Mouse (Mus musculus) heart, embryonic 15.5 days (tissue): ENCODE data around the gene Tiprl. TPM values are rescaled to one million over a fixed set of nuclear protein-coding genes. Genes with fewer than 3 reads are reported as not detected.

ENCODE experiments used
- ATAC-seq: fragments of 200-750 bp; cut with Nextera tagmentation; replicated peaks from 2 replicates; pipeline ENCODE4 v1.8.0; 2017; ENCODE audit warnings: low read depth, moderate TSS enrichment; ENCODE audit not compliant: insufficient number of reproducible peaks, insufficient read depth, low FRiP score
- H3K27ac ChIP-seq: fragments of 300-500 bp; sonication (generic); 2 replicates; pipeline ENCODE4 v1.5.1; 2015; ENCODE audit warnings: mild to moderate bottlenecking, inconsistent platforms
- H3K27me3 ChIP-seq: fragments of 300-500 bp; sonication (generic); 2 replicates; pipeline ENCODE4 v1.6.1; 2015; ENCODE audit warnings: inconsistent platforms
- H3K36me3 ChIP-seq: fragments of 300-500 bp; sonication (generic); 2 replicates; pipeline ENCODE4 v1.6.1; 2015; ENCODE audit warnings: mild to moderate bottlenecking, inconsistent platforms
- H3K4me1 ChIP-seq: fragments of 300-500 bp; sonication (generic); replicated peaks from 2 replicates; pipeline ENCODE4 v1.6.1; 2015; ENCODE audit warnings: inconsistent platforms
- H3K4me2 ChIP-seq: fragments of 300-500 bp; sonication (generic); 2 replicates; pipeline ENCODE4 v1.6.1; 2015; ENCODE audit warnings: inconsistent platforms, mild to moderate bottlenecking, moderate library complexity
- H3K4me3 ChIP-seq: fragments of 300-500 bp; sonication (generic); 2 replicates; pipeline ENCODE4 v1.5.1; 2015; ENCODE audit warnings: mild to moderate bottlenecking, inconsistent platforms
- H3K9ac ChIP-seq: fragments of 300-500 bp; sonication (generic); 2 replicates; pipeline ENCODE4 v1.6.1; 2015; ENCODE audit warnings: mild to moderate bottlenecking, inconsistent platforms
- H3K9me3 ChIP-seq: fragments of 300-500 bp; sonication (generic); replicated peaks from 2 replicates; pipeline ENCODE4 v1.6.1; 2016; ENCODE audit warnings: inconsistent platforms
- WGBS: fragments of 180-500 bp; shearing (Covaris S2); methylation state at CpG from one replicate; pipeline ENCODE4 v1.1.7; 2015; ENCODE audit warnings: mixed read lengths; 5-methylcytosine and 5-hydroxymethylcytosine counted together
- polyA plus RNA-seq: library from polyadenylated mRNA; unstranded; fragments of >200 nt; fragmentation: Nextera tagmentation; extraction: Ambion mirVana; gene quantifications from 2 replicates; pipeline ENCODE4 v1.2.1, GENCODE M21; 2015

The Tiprl gene
- polyA plus RNA-seq, 1 experiment from 2014 or later: 86.6 TPM

- 66% methylated on average over 8 of the region's 8 CpGs for WGBS
Measured at GRCm38 (mm10) chr1:165200748-165201147, 36.0 kb downstream of the Tiprl start.

GRCm38 (mm10) chr1:165199639-165200038 lies 37.2 kb downstream of the Tiprl start:
- WGBS: 70% methylated on average over 3 of the region's 3 CpGs

More at GRCm38 (mm10) chr1:165200748-165201147, 36.0 kb downstream of the Tiprl start:
- Histone ChIP-seq H3K4me3 (no peak overlapping the region), H3K9me3 (no peaks in the 10 kb centered on the region), H3K36me3 (no peaks in the 10 kb centered on the region), H3K4me2 (no peak overlapping the region), H3K27ac (no peak overlapping the region), H3K9ac (no peak overlapping the region), H3K4me1 (no peaks in the 10 kb centered on the region), H3K27me3 (no peaks in the 10 kb centered on the region)
- no peak for ATAC-seq

GRCm38 (mm10) chr1:165198951-165199350 lies 37.8 kb downstream of the Tiprl start:
- Histone ChIP-seq H3K4me3 (no peak overlapping the region), H3K27ac (no peak overlapping the region), H3K36me3 (no peaks in the 10 kb centered on the region), H3K9me3 (no peaks in the 10 kb centered on the region), H3K4me2 (no peak overlapping the region), H3K4me1 (no peaks in the 10 kb centered on the region), H3K9ac (no peak overlapping the region), H3K27me3 (no peaks in the 10 kb centered on the region)
- no peak for ATAC-seq
- WGBS: 69% methylated on average over 1 of the region's 1 CpGs

More at GRCm38 (mm10) chr1:165199639-165200038, 37.2 kb downstream of the Tiprl start:
- ATAC-seq: no peak
- Histone ChIP-seq H3K27ac (no peak overlapping the region), H3K36me3 (no peaks in the 10 kb centered on the region), H3K9me3 (no peaks in the 10 kb centered on the region), H3K4me3 (no peak overlapping the region), H3K27me3 (no peaks in the 10 kb centered on the region), H3K4me2 (no peak overlapping the region), H3K4me1 (no peaks in the 10 kb centered on the region), H3K9ac (no peak overlapping the region)

GRCm38 (mm10) chr1:165197875-165198274 lies 38.9 kb downstream of the Tiprl start:
- ATAC-seq: no peak
- Histone ChIP-seq H3K4me1 (peaks cover 6% of the 10 kb centered on the region), H3K9ac (no peak overlapping the region), H3K27me3 (no peaks in the 10 kb centered on the region), H3K9me3 (no peaks in the 10 kb centered on the region), H3K36me3 (no peaks in the 10 kb centered on the region), H3K4me2 (0 out of 2 replicates have a peak overlapping the region, but pooled peaks have one; percentile 0), H3K27ac (0 out of 2 replicates have a peak overlapping the region, but pooled peaks have one; percentile 6), H3K4me3 (no peak overlapping the region)
- WGBS: 54% methylated on average over 3 of the region's 3 CpGs

- peaks cover 19% of the 10 kb centered on the region for H3K4me1 ChIP-seq
- H3K4me3 ChIP-seq: no peak overlapping the region
- H3K36me3 ChIP-seq: no peaks in the 10 kb centered on the region
- no peak overlapping the region for H3K27ac ChIP-seq
- H3K4me2 ChIP-seq: no peak overlapping the region
- ATAC-seq: no peak
- H3K9ac ChIP-seq: no peak overlapping the region
- H3K9me3 ChIP-seq: no peaks in the 10 kb centered on the region
- WGBS: 64% methylated on average over 3 of the region's 3 CpGs
- H3K27me3 ChIP-seq: no peaks in the 10 kb centered on the region
Measured at GRCm38 (mm10) chr1:165195396-165195960, 41.3 kb downstream of the Tiprl start.

GRCm38 (mm10) chr1:165194662-165195013 lies 42.2 kb downstream of the Tiprl start:
- Histone ChIP-seq H3K4me3 (peak overlapping the region; percentile 83), H3K4me2 (peak overlapping the region; percentile 91), H3K9ac (peak overlapping the region; percentile 90), H3K27ac (peak overlapping the region; percentile 92), H3K27me3 (no peaks in the 10 kb centered on the region), H3K9me3 (no peaks in the 10 kb centered on the region), H3K36me3 (no peaks in the 10 kb centered on the region), H3K4me1 (peaks cover 19% of the 10 kb centered on the region)
- 0 out of 2 replicates have a peak, but pooled peaks have one; percentile 1 for ATAC-seq
- 10% methylated on average over 5 of the region's 5 CpGs for WGBS

- WGBS: under 1% methylated on average over 69 of the region's 69 CpGs
- Histone ChIP-seq H3K27ac (peak within 1 kb of the TSS; percentile 92), H3K9ac (peak within 1 kb of the TSS; percentile 90), H3K4me3 (peak within 1 kb of the TSS; percentile 83), H3K36me3 (no peaks in the 10 kb centered on the region), H3K9me3 (no peaks in the 10 kb centered on the region), H3K4me1 (peaks cover 22% of the 10 kb centered on the region), H3K27me3 (no peaks in the 10 kb centered on the region), H3K4me2 (peak within 1 kb of the TSS; percentile 91)
- ATAC-seq: peak; percentile 92
Measured at GRCm38 (mm10) chr1:165193880-165194661, 42.7 kb downstream of the Tiprl start, which contains the start of gene Sft2d2. Gene Sft2d2, minus strand, starts transcription at chr1:165194438.

- H3K4me1 ChIP-seq: peaks cover 23% of the 10 kb centered on the region
- ATAC-seq: no peak
- H3K27ac ChIP-seq: peak overlapping the region; percentile 92
- H3K9ac ChIP-seq: peak overlapping the region; percentile 90
- peak overlapping the region; percentile 83 for H3K4me3 ChIP-seq
- H3K27me3 ChIP-seq: no peaks in the 10 kb centered on the region
- no peaks in the 10 kb centered on the region for H3K36me3 ChIP-seq
- no peaks in the 10 kb centered on the region for H3K9me3 ChIP-seq
- WGBS: 8% methylated on average over 7 of the region's 7 CpGs
- peak overlapping the region; percentile 91 for H3K4me2 ChIP-seq
Measured at GRCm38 (mm10) chr1:165193426-165193825, 43.4 kb downstream of the Tiprl start.

GRCm38 (mm10) chr1:165192714-165193264 lies 44.0 kb downstream of the Tiprl start:
- H3K4me2 ChIP-seq: peak overlapping the region; percentile 91
- H3K27ac ChIP-seq: peak overlapping the region; percentile 92; the same call in 1 of the 2 replicates
- no peaks in the 10 kb centered on the region for H3K27me3 ChIP-seq
- H3K9me3 ChIP-seq: no peaks in the 10 kb centered on the region
- WGBS: 47% methylated on average over 10 of the region's 10 CpGs
- H3K9ac ChIP-seq: 0 out of 2 replicates have a peak overlapping the region, but pooled peaks have one; percentile 90
- no peaks in the 10 kb centered on the region for H3K36me3 ChIP-seq
- ATAC-seq: no peak
- H3K4me3 ChIP-seq: peak overlapping the region; percentile 83
- peaks cover 23% of the 10 kb centered on the region for H3K4me1 ChIP-seq

GRCm38 (mm10) chr1:165192102-165192501 lies 44.7 kb downstream of the Tiprl start:
- H3K9me3 ChIP-seq: no peaks in the 10 kb centered on the region
- H3K36me3 ChIP-seq: no peaks in the 10 kb centered on the region
- no peak overlapping the region for H3K9ac ChIP-seq
- H3K4me1 ChIP-seq: peaks cover 27% of the 10 kb centered on the region
- no peak for ATAC-seq
- peak overlapping the region; percentile 83; the same call in 1 of the 2 replicates for H3K4me3 ChIP-seq
- peak overlapping the region; percentile 92 for H3K27ac ChIP-seq
- H3K4me2 ChIP-seq: peak overlapping the region; percentile 91
- 67% methylated on average over 4 of the region's 4 CpGs for WGBS
- no peaks in the 10 kb centered on the region for H3K27me3 ChIP-seq

GRCm38 (mm10) chr1:165191611-165192010 lies 45.2 kb downstream of the Tiprl start:
- Histone ChIP-seq H3K9me3 (no peaks in the 10 kb centered on the region), H3K4me2 (peak overlapping the region; percentile 30), H3K27ac (peak overlapping the region; percentile 81), H3K9ac (no peak overlapping the region), H3K27me3 (no peaks in the 10 kb centered on the region), H3K4me3 (peak overlapping the region; percentile 5; the same call in 1 of the 2 replicates), H3K4me1 (peaks cover 29% of the 10 kb centered on the region), H3K36me3 (no peaks in the 10 kb centered on the region)
- no peak for ATAC-seq
- 50% methylated on average over 13 of the region's 13 CpGs for WGBS
